Mouse (Mus musculus) stomach, embryonic 15.5 days (tissue): ENCODE measurements at regions not wholly inside any gene's neighbourhood (a gene's known extent, or its start where the extent isn't known, plus 50 kb on each side); places are given as distances from the start of the nearest gene placed in this dataset.
A peak's percentile ranks its signal among the peaks of the same experiment; 100 is the strongest.

Experiments
- ATAC-seq: fragments of 200-750 bp; cut with Nextera tagmentation; 2 replicates; pipeline ENCODE4 v1.8.0; 2017; ENCODE audit warnings: low read depth, moderate number of reproducible peaks, moderate TSS enrichment; ENCODE audit not compliant: insufficient read depth, low FRiP score
- H3K27ac ChIP-seq: fragments of 300-500 bp; sonication (generic); 2 replicates; pipeline ENCODE4 v1.5.1; 2015; ENCODE audit warnings: mild to moderate bottlenecking, inconsistent platforms
- H3K27me3 ChIP-seq: fragments of 300-500 bp; sonication (generic); replicated peaks from 2 replicates; pipeline ENCODE4 v1.6.1; 2015; ENCODE audit warnings: inconsistent platforms
- H3K36me3 ChIP-seq: fragments of 300-500 bp; sonication (generic); 2 replicates; pipeline ENCODE4 v1.6.1; 2015; ENCODE audit warnings: inconsistent platforms
- H3K4me1 ChIP-seq: fragments of 300-500 bp; sonication (generic); 2 replicates; pipeline ENCODE4 v1.6.1; 2015; ENCODE audit warnings: inconsistent platforms
- H3K4me2 ChIP-seq: fragments of 300-500 bp; sonication (generic); 2 replicates; pipeline ENCODE4 v1.6.1; 2015; ENCODE audit warnings: mild to moderate bottlenecking, inconsistent platforms
- H3K4me3 ChIP-seq: fragments of 300-500 bp; sonication (generic); replicated peaks from 2 replicates; pipeline ENCODE4 v1.5.1; 2015; ENCODE audit warnings: inconsistent platforms
- H3K9ac ChIP-seq: fragments of 300-500 bp; sonication (generic); 2 replicates; pipeline ENCODE4 v1.6.1; 2015; ENCODE audit warnings: inconsistent platforms
- H3K9me3 ChIP-seq: fragments of 300-500 bp; sonication (generic); 2 replicates; pipeline ENCODE4 v1.6.1; 2016; ENCODE audit warnings: inconsistent platforms
- WGBS: fragments of 180-500 bp; shearing (Covaris S2); methylation state at CpG from one replicate; pipeline ENCODE4 v1.1.7; 2015; 5-methylcytosine and 5-hydroxymethylcytosine counted together

DNA sequence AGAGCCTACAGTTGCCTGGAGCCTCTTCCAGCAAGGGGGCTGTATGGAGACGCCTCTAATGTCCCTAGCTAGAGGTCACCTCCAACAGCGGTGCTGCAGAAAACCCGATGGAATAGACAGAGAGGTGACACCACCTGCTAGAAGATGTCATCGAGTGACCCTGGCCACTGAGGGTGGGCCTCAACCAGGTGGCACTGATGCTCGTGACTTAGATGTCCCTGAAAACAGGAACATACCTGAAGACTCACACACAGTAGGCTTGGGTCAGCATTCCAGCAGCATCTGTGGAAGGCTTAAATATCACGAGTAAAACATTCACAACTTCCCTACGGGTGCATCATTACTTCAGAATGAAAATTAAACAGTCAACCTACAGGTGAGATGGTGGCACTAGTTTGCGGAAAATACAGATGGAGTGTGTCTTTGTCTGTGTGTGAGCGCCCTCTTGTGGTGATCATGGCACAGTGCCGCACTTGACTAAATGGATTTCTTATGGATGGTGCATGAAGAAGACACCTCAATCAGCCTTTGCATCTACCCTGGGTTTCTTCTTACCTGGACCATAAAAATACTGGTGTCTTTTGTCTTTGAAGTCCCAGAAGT is 86.2 kb upstream of the Smad3 start:
- peaks cover 7% of the 10 kb centered on the region; the same call in 1 of the 2 replicates for H3K27me3 ChIP-seq
- H3K4me2 ChIP-seq, result no peak overlapping the region
- H3K4me3 ChIP-seq, result no peak overlapping the region
- H3K9me3 ChIP-seq, result no peaks in the 10 kb centered on the region
- peak; percentile 58; the same call in 1 of the 2 replicates for ATAC-seq
- H3K4me1 ChIP-seq, result no peaks in the 10 kb centered on the region
- 30% methylated on average over 10 of the region's 10 CpGs for WGBS
- no peak overlapping the region for H3K27ac ChIP-seq
- H3K9ac ChIP-seq, result no peak overlapping the region
- H3K36me3 ChIP-seq, result no peaks in the 10 kb centered on the region

DNA sequence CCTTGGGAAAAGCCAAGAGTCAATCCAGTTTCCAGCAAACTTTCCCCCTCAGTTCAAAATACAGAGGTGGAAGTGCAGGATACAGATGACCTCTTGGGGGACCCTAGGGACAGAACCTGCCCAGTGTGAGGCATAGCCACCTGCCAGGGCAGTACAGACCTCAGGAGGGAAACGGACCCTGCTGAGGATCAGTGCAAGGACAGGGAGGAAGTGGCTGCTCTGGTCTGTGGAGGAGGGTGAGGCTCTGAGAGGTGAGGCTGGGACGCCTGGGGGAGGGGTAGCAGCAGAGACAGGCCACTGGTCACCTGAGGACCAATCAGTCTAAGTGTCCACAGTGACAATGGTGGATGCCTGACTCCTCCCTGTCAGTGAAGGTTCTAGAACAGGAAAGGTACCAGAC is 85.6 kb upstream of the Smad3 start:
- WGBS, result 57% methylated on average over 2 of the region's 2 CpGs
- Histone ChIP-seq H3K9ac (no peak overlapping the region), H3K4me2 (no peak overlapping the region), H3K4me3 (no peak overlapping the region), H3K4me1 (no peaks in the 10 kb centered on the region), H3K36me3 (no peaks in the 10 kb centered on the region), H3K9me3 (no peaks in the 10 kb centered on the region), H3K27me3 (peaks cover 7% of the 10 kb centered on the region; the same call in 1 of the 2 replicates), H3K27ac (no peak overlapping the region)
- ATAC-seq, result no peak

DNA sequence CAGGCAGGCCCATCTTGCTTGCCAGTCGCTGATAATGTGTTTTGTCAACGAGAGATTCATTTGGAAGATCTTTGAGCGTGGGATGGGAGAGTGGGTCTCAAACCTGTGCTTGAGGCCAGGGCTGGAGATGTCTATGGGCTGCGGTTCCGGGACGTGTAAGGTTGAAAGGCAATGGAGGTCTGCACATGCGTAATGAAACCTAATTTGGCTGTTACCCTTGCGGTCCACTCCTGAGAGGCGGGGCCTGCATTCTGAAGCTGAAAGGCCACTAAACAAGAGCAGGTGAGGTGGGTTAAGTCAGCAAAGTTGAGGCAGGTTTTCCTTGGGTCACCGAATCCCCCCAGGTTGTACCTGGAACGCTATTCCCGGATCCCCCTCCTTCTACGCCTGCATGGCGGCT is 83.3 kb upstream of the Smad3 start:
- H3K4me3 ChIP-seq, result no peak overlapping the region
- H3K4me1 ChIP-seq, result 0 out of 2 replicates have a peak, but pooled peaks cover 2% of the 10 kb centered on the region
- peaks cover 7% of the 10 kb centered on the region; the same call in 1 of the 2 replicates for H3K27me3 ChIP-seq
- H3K27ac ChIP-seq, result no peak overlapping the region
- no peaks in the 10 kb centered on the region for H3K36me3 ChIP-seq
- no peaks in the 10 kb centered on the region for H3K9me3 ChIP-seq
- H3K4me2 ChIP-seq, result no peak overlapping the region
- no peak for ATAC-seq
- 83% methylated on average over 14 of the region's 14 CpGs for WGBS
- H3K9ac ChIP-seq, result no peak overlapping the region

DNA sequence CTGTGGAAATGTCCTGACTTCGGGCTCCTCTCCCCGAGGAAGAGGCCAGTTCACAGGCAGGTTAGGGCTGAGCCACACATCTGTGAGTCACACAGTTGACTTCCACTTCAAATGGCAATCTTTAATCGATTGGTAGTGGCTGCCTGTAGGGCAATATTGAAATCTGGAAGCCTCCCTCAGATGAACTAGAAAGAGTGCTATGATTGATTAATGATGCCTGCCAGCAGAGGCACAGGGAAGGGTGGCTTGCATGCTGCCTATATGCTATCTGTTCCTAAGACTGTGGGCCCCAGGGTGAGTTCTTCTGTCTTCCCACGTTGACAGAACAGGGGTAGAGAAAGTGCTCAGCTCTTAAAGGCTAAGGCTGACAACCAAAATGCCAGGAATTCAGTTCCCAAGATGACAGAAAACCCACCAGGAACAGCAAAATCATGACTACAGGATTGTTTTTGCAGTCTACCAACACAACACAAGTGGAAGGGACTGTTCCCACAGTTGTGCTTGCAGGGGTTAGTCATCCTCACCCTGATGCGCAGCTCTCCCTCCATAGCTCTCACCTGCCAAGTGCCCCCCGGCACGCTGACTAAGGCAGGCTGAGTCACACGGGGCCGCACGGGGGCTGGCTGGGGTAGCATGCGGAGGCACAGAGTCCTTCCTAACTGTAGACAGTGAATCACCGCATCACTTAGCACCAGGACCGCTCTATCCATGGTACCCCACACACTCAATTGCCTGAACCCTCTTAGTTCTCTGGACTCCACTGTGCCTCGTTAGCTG is 81.4 kb upstream of the Smad3 start:
- no peak for ATAC-seq
- Histone ChIP-seq H3K9me3 (no peaks in the 10 kb centered on the region), H3K9ac (no peak overlapping the region), H3K27ac (no peak overlapping the region), H3K36me3 (no peaks in the 10 kb centered on the region), H3K4me2 (no peak overlapping the region), H3K4me3 (no peak overlapping the region), H3K27me3 (no peaks in the 10 kb centered on the region), H3K4me1 (0 out of 2 replicates have a peak, but pooled peaks cover 2% of the 10 kb centered on the region)
- WGBS, result 86% methylated on average over 14 of the region's 14 CpGs

DNA sequence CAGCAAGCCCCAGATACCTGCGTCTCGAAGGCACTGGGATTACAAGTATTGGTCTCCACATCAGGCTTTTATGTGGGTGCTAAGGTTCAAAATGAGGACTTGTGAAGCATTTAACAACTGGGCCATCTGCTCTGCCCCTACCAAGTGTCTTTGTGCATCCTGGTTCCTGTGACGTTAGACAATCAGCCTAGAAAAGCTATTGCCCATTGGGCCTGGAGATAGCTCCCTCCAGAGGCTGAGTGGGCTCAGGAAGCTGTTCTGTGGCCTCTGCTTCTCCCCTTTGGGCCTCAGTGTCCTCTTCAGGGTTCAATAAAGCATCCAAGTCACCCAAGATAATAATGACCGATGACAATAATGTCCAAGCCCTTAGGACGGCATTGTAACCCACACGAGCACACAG is 79.8 kb upstream of the Smad3 start:
- Histone ChIP-seq H3K4me3 (no peak overlapping the region), H3K9me3 (no peaks in the 10 kb centered on the region), H3K4me1 (0 out of 2 replicates have a peak, but pooled peaks cover 2% of the 10 kb centered on the region), H3K9ac (no peak overlapping the region), H3K27ac (peak overlapping the region; percentile 71), H3K36me3 (no peaks in the 10 kb centered on the region), H3K4me2 (no peak overlapping the region), H3K27me3 (no peaks in the 10 kb centered on the region)
- WGBS, result 76% methylated on average over 6 of the region's 6 CpGs
- no peak for ATAC-seq

DNA sequence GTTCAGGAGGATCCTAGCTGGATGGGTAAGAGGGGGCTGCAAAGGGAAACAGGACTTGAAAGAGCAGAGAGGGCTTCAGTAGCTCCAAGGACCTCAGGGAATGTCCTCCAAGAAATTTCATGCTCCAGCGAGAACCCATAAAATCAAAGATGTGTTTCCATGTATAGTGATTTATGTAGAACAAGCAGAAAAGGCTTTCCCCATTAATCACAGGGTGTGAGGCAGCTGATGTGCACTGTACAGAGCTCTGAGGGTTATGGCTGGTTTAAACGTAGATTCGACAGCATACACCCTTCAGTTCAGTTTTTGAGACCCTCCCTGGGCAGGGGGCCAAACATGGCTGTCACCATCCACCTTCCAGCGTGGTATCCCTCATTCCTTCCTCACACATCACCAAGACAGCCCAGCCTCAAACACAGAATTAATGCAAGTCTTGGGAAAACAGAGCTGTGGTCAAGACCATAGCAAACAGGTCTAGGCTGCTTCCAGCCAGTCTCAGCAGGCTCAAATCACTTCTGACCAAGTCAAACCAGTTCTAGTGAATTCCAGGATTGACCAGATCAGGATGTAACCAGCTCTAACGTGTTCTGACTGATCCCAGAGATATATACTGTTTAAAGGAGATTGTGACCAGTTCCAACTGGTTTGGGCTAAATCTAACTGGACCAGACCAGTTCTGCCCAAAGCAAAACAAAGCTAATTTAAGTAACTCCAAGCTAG is 78.9 kb upstream of the Smad3 start:
- Histone ChIP-seq H3K36me3 (no peaks in the 10 kb centered on the region), H3K27ac (peak overlapping the region; percentile 71), H3K9me3 (no peaks in the 10 kb centered on the region), H3K9ac (no peak overlapping the region), H3K27me3 (no peaks in the 10 kb centered on the region), H3K4me1 (0 out of 2 replicates have a peak, but pooled peaks cover 2% of the 10 kb centered on the region), H3K4me2 (no peak overlapping the region), H3K4me3 (no peak overlapping the region)
- WGBS, result 34% methylated on average over 5 of the region's 5 CpGs
- ATAC-seq, result peak; percentile 52; the same call in 1 of the 2 replicates

DNA sequence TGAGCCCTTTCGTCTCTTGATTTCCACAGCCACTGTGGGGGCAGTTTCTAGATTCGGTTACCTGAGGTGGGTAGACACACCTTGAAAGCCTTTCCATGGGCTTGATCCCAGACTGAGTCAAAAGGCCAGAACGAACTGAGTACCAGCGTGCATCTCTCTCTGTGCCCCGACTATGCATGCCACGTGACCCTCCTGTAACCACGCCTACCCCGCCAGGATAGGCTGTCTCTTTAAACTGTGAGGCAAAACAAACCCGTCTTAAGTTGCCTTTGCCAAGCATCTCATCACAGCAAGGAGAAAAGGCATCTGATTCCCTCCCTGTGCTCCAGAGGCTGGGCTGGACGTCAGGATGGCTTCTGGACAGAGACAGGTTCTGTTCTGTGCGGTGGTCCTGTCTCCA is 78.2 kb upstream of the Smad3 start:
- no peak overlapping the region for H3K4me2 ChIP-seq
- H3K27ac ChIP-seq, result no peak overlapping the region
- no peak for ATAC-seq
- H3K36me3 ChIP-seq, result no peaks in the 10 kb centered on the region
- WGBS, result 49% methylated on average over 11 of the region's 11 CpGs
- no peak overlapping the region for H3K9ac ChIP-seq
- H3K27me3 ChIP-seq, result no peaks in the 10 kb centered on the region
- 0 out of 2 replicates have a peak, but pooled peaks cover 2% of the 10 kb centered on the region for H3K4me1 ChIP-seq
- H3K9me3 ChIP-seq, result no peaks in the 10 kb centered on the region
- no peak overlapping the region for H3K4me3 ChIP-seq

DNA sequence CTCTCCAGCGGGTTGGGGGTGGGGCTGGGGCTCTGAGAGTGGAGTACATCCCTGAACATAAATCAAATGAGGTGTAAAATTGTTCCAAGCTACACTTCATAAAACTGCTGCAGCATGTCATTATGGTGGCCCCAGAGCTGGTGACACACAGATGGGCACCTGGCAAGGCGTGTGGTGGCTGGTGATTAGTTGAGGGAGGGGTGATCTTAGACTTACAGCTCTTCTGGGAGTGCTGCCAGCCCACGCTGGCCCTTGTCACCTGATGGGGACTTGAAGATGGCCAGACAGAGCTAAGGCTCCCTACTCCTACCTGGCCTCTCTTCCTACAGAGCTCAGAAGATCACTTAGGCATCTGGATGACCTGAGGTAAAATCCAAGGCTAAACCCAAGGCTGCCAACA is 76.6 kb upstream of the Smad3 start:
- no peak for ATAC-seq
- no peaks in the 10 kb centered on the region for H3K36me3 ChIP-seq

DNA sequence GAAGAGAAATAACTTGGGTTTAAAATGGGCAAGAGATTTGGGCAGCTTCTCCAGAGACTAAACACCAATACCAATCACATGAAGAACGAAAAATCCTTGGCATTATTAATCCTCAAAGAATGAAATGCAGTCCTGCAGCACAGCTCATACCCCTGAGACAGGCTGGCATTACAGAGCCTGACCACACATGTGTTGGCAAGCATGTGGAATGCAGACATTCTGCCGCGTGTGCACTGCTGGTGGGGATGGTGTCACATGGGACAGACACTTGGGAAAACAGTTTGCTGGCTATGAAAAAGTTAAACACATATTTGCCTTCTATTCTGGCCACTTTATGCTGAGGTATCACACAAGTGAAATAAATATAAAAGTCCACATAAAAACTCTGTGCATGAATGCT is 60.4 kb upstream of the Smad3 start:
- Histone ChIP-seq H3K36me3 (no peaks in the 10 kb centered on the region), H3K9ac (no peak overlapping the region), H3K4me2 (no peak overlapping the region), H3K4me3 (no peak overlapping the region), H3K27ac (no peak overlapping the region), H3K27me3 (no peaks in the 10 kb centered on the region), H3K4me1 (no peaks in the 10 kb centered on the region), H3K9me3 (no peaks in the 10 kb centered on the region)
- ATAC-seq, result no peak
- WGBS, result 76% methylated on average over 3 of the region's 3 CpGs

More for the DNA sequence above, 76.6 kb upstream of the Smad3 start:
- H3K4me1 ChIP-seq, result 0 out of 2 replicates have a peak, but pooled peaks cover 2% of the 10 kb centered on the region
- no peaks in the 10 kb centered on the region for H3K27me3 ChIP-seq
- H3K9me3 ChIP-seq, result no peaks in the 10 kb centered on the region
- H3K4me2 ChIP-seq, result no peak overlapping the region
- no peak overlapping the region for H3K27ac ChIP-seq
- no peak overlapping the region for H3K9ac ChIP-seq
- WGBS, result 80% methylated on average over 3 of the region's 3 CpGs
- H3K4me3 ChIP-seq, result no peak overlapping the region

DNA sequence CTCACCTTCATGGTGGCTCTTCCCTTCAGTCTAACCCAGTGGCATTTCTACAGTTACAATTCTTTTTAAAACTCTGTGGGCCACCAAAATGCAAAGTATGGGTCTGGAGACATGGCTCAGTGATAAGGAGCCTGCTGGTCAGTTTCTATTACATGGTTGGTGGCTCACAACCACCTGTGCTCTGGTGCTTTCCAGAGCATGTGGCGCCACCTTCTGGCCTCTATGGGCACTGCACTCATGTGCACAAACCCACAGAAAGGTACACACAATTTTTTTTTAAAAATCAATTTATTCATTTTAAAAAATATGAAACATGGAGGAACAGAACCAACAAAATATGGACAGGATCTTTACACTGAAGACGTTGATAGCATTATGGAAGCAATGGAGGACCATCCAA is 58.7 kb upstream of the Smad3 start:
- 52% methylated on average over 2 of the region's 2 CpGs for WGBS
- no peak overlapping the region for H3K4me2 ChIP-seq
- H3K27me3 ChIP-seq, result no peaks in the 10 kb centered on the region
- no peak overlapping the region for H3K4me3 ChIP-seq
- no peak for ATAC-seq
- H3K9me3 ChIP-seq, result no peaks in the 10 kb centered on the region
- H3K36me3 ChIP-seq, result no peaks in the 10 kb centered on the region
- H3K4me1 ChIP-seq, result no peaks in the 10 kb centered on the region
- no peak overlapping the region for H3K27ac ChIP-seq
- H3K9ac ChIP-seq, result no peak overlapping the region

DNA sequence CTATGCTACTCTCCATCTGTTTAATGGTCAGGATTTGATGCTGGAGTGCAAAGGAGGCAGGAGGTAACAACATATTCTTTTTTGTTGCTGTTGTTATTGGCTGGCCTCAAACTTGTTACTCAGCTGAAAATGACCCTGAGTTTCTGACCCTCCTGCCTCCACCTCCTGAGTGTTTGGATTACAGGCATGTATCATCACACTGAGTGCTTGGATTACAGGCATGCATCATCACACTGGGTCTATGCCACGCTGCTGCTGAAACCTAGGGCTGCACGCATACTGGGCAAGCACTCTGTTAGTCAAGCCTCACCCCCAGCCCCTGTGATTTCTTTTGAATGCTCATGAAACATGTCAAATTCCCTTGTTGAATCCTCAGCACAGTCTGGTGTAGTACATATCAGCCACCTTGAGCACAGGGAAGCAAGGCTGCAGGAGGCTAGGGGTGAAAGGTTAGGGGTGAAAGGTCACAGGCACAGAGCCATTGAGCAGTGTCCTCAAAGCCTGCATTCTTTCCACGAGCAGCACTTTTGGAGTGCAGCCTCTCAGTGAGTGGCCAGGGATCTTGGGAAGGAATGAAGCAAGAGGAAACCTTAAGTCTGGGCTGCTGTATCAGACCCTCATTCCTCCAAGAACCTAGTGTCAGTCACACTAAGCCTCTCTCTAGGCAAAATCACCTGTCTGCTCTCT is 52.2 kb upstream of the Smad3 start:
- Histone ChIP-seq H3K4me2 (no peak overlapping the region), H3K4me3 (no peak overlapping the region), H3K9ac (no peak overlapping the region), H3K27ac (no peak overlapping the region), H3K27me3 (no peaks in the 10 kb centered on the region), H3K4me1 (no peaks in the 10 kb centered on the region), H3K36me3 (no peaks in the 10 kb centered on the region), H3K9me3 (no peaks in the 10 kb centered on the region)
- WGBS, result 40% methylated on average over 3 of the region's 3 CpGs
- no peak for ATAC-seq
